8 mouse cellular contexts compared by ENCODE assay signal in the genomic region with DNA sequence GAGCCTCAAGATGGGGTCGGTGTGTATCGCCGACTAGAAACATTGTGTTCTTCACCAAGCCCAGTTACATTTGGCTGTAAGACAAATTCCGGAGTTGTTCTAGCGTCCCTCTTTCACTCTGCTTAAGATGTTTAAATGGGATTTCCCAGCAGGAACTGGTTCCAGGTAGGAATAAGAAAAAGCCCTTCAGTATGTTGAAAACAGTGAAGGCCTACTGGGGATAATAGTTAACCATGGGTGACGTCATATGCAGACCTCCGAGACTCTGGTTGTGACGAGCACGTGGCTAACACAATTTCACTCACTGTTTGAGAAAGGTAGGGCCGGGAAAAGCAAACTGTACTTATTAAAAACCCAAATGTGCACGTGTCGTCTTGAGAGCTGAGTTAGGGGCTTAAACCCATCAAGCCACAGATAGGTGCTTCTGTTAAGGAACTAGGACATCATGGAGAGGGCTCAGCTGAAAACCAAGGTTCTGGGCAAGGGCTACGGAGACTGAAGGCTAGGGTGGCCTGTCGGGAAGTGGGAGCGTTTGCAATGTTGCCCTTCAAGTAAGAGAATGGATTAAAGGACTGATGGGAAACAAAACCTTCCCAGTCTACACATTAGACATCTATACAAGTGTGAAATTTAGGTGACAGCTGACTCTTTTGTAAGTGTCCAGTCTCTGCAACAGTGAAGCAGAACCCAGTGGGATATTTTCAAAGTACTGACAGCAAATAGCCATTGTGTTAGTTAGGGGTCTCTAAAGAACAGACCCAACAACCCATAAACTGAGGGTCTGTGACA. TPM values are rescaled to one million over a fixed set of nuclear protein-coding genes. Genes with fewer than 3 reads are reported as not detected.
DNase-seq lines count a peak whose midpoint lies in the region; ATAC-seq and TF ChIP-seq lines count a peak whose summit lies in the region.

No protein-coding gene starts in this region.

- WGBS in forebrain, embryonic 12.5 days = 29% methylated on average over 15 of the region's 15 CpGs
- WGBS in hindbrain, embryonic 15.5 days = 15% methylated on average over 15 of the region's 15 CpGs
- 11% methylated on average over 15 of the region's 15 CpGs for WGBS in midbrain, embryonic 16.5 days

- peak; percentile 19 for ATAC-seq in forebrain, embryonic 12.5 days (ENCODE audit: low FRiP score)
- peak; percentile 10; the same call in 1 of the 2 replicates for ATAC-seq in hindbrain, embryonic 15.5 days (ENCODE audit: low FRiP score, low read depth)
- ATAC-seq in midbrain, embryonic 16.5 days = peak; percentile 22

- peak overlapping the region; percentile 51 for H3K4me3 ChIP-seq in left cerebral cortex, adult 2 months
- peak overlapping the region; percentile 47 for H3K4me3 ChIP-seq in forebrain, embryonic 12.5 days (replicated peaks)
- peak overlapping the region; percentile 39 for H3K4me3 ChIP-seq in hindbrain, embryonic 15.5 days
- H3K4me3 ChIP-seq in midbrain, embryonic 16.5 days (ENCODE audit: low read depth, low read length) = peak overlapping the region; percentile 52

- H3K4me2 ChIP-seq in forebrain, embryonic 12.5 days = peak overlapping the region; percentile 79
- peak overlapping the region; percentile 67 for H3K4me2 ChIP-seq in hindbrain, embryonic 15.5 days
- H3K4me2 ChIP-seq in midbrain, embryonic 16.5 days (ENCODE audit: low read length) = peak overlapping the region; percentile 82

- TF ChIP-seq CTCF in left cerebral cortex, adult 2 months (IDR thresholded peaks at IDR 0.05) = no peak

- H3K9ac ChIP-seq in forebrain, embryonic 12.5 days = 0 out of 2 replicates have a peak overlapping the region, but pooled peaks have one; percentile 59
- peak overlapping the region; percentile 44; the same call in 1 of the 2 replicates for H3K9ac ChIP-seq in hindbrain, embryonic 15.5 days
- H3K9ac ChIP-seq in midbrain, embryonic 16.5 days (ENCODE audit: low read depth, low read length) = peak overlapping the region; percentile 72; the same call in 1 of the 2 replicates

- intact Hi-C loops in left cerebral cortex, adult 2 months (cut with DNase I) = loop anchor here (2.0 kb wide), 3 partner anchors 47 to 131 kb away; partner anchors contain the start of gene Gm6525
- intact Hi-C loops in left cerebral cortex, postnatal 14 days (cut with DNase I) = loop anchor here (2.0 kb wide), 2 partner anchors 47 to 131 kb away; partner anchors contain the start of gene Gm6525

- H3K27ac ChIP-seq in left cerebral cortex, adult 2 months = peak overlapping the region; percentile 44
- peak overlapping the region; percentile 91 for H3K27ac ChIP-seq in forebrain, embryonic 12.5 days
- H3K27ac ChIP-seq in hindbrain, embryonic 15.5 days (replicated peaks) = peak overlapping the region; percentile 83
- peak overlapping the region; percentile 87 for H3K27ac ChIP-seq in midbrain, embryonic 16.5 days (ENCODE audit: low read length)

- H3K36me3 ChIP-seq in forebrain, embryonic 12.5 days (replicated peaks) = no peaks in the 10 kb centered on the region
- H3K36me3 ChIP-seq in hindbrain, embryonic 15.5 days = no peaks in the 10 kb centered on the region
- no peaks in the 10 kb centered on the region for H3K36me3 ChIP-seq in midbrain, embryonic 16.5 days (ENCODE audit: control insufficient read depth, insufficient read depth, low read length)

- peaks cover 48% of the 10 kb centered on the region for H3K4me1 ChIP-seq in forebrain, embryonic 12.5 days
- H3K4me1 ChIP-seq in hindbrain, embryonic 15.5 days (replicated peaks) = peaks cover 47% of the 10 kb centered on the region
- H3K4me1 ChIP-seq in midbrain, embryonic 16.5 days (ENCODE audit: control insufficient read depth, insufficient read depth, low read length) = peaks cover 35% of the 10 kb centered on the region

- peaks cover 10% of the 10 kb centered on the region for H3K27me3 ChIP-seq in forebrain, embryonic 12.5 days
- H3K27me3 ChIP-seq in hindbrain, embryonic 15.5 days = no peaks in the 10 kb centered on the region
- H3K27me3 ChIP-seq in midbrain, embryonic 16.5 days (ENCODE audit: control insufficient read depth, insufficient read depth, low read depth, low read length) = no peaks in the 10 kb centered on the region

- H3K9me3 ChIP-seq in forebrain, embryonic 12.5 days = no peaks in the 10 kb centered on the region
- H3K9me3 ChIP-seq in hindbrain, embryonic 15.5 days = no peaks in the 10 kb centered on the region
- H3K9me3 ChIP-seq in midbrain, embryonic 16.5 days (replicated peaks; ENCODE audit: control insufficient read depth, low read length, poor library complexity, severe bottlenecking) = no peaks in the 10 kb centered on the region

- DNase-seq in left cerebral cortex, adult 2 months (ENCODE audit: extremely low spot score in 1 of 2, low spot score in 2 of 2) = no peak
- no peak for DNase-seq in left cerebral cortex, postnatal 14 days (ENCODE audit: low spot score in 2 of 2)
- no peak for DNase-seq in frontal cortex, postnatal 10 days (ENCODE audit: low spot score in 2 of 2)
- no peak for DNase-seq in cerebellum, adult 9-10 months
- DNase-seq in adrenal gland, postnatal 25 days = no peak

RNA-seq across cellular contexts. Expression of gene Trim2, which starts 0.8 kb away (rescaled TPM):
- total RNA-seq in left cerebral cortex, adult 2 months (2021) = 100 to 1,000 TPM; 246 to 280 TPM
- total RNA-seq in left cerebral cortex, postnatal 14 days (2021) = 100 to 1,000 TPM; 190 to 200 TPM
- polyA plus RNA-seq in forebrain, embryonic 12.5 days (2016; fragmentation: Nextera tagmentation; extraction: Ambion mirVana) = 107 and 110 TPM in 2 replicates
- 139 and 145 TPM in 2 replicates for polyA plus RNA-seq in hindbrain, embryonic 15.5 days (2015; fragmentation: Nextera tagmentation; extraction: Ambion mirVana)
- 174 and 182 TPM in 2 replicates for polyA plus RNA-seq in midbrain, embryonic 16.5 days (2015; fragmentation: Nextera tagmentation; extraction: Ambion mirVana)
- total RNA-seq in adrenal gland, postnatal 25 days (2021) = 71.7 and 83.1 TPM in 2 replicates
